Mouse (Mus musculus): Measurements from ENCODE around the gene Hoxb7. TPM values are rescaled to one million over a fixed set of nuclear protein-coding genes. Genes with fewer than 3 reads are reported as not detected.

The Hoxb7 gene
- polyA plus RNA-seq, 2 experiments, result 0.02 to 0.19 TPM

GRCm38 (mm10) chr11:96280399-96281378 lies 5.7 kb upstream of the Hoxb7 start:
- Histone ChIP-seq H3K27ac (no peak overlapping the region), H3K4me1 (replicated peaks; ENCODE audit: control insufficient read depth in 2 of 2, insufficient read depth in 2 of 2, low read length in 1 of 2) (no peaks in the 10 kb centered on the region), H3K9ac (replicated peaks) (no peak overlapping the region), H3K36me3 (replicated peaks; ENCODE audit: control insufficient read depth, insufficient read depth, low read depth) (no peaks in the 10 kb centered on the region), H3K4me2 (ENCODE audit: low read depth) (no peak overlapping the region), H3K9me3 (ENCODE audit: control insufficient read depth, low read length) (no peaks in the 10 kb centered on the region), H3K27me3 (ENCODE audit: control insufficient read depth, insufficient read depth, low read length) (peaks cover 100% of the 10 kb centered on the region), H3K4me3 (ENCODE audit: insufficient read depth in 1 of 2, low read depth in 2 of 2, low read length in 2 of 2) (no peak overlapping the region)
- ATAC-seq (ENCODE audit: insufficient read depth), result no peak
- no peak for TF ChIP-seq CTCF (IDR thresholded peaks at IDR 0.05; ENCODE audit: low read depth)
- TF ChIP-seq EP300 (IDR thresholded peaks at IDR 0.05; ENCODE audit: low read depth), result no peak
- 16% methylated on average over 8 of the region's 8 CpGs for WGBS (ENCODE audit: insufficient replicate concordance)
- no peak for DNase-seq (ENCODE audit: low read depth in 3 of 3, low spot score in 3 of 3)

GRCm38 (mm10) chr11:96281396-96281795 lies 5.0 kb upstream of the Hoxb7 start:
- ATAC-seq (ENCODE audit: insufficient read depth), result no peak
- Histone ChIP-seq H3K4me1 (replicated peaks; ENCODE audit: control insufficient read depth in 2 of 2, insufficient read depth in 2 of 2, low read length in 1 of 2) (no peaks in the 10 kb centered on the region), H3K4me3 (ENCODE audit: insufficient read depth in 1 of 2, low read depth in 2 of 2, low read length in 2 of 2) (no peak overlapping the region), H3K36me3 (replicated peaks; ENCODE audit: control insufficient read depth, insufficient read depth, low read depth) (no peaks in the 10 kb centered on the region), H3K27me3 (ENCODE audit: control insufficient read depth, insufficient read depth, low read length) (peaks cover 100% of the 10 kb centered on the region), H3K9me3 (ENCODE audit: control insufficient read depth, low read length) (no peaks in the 10 kb centered on the region), H3K9ac (replicated peaks) (no peak overlapping the region), H3K27ac (no peak overlapping the region), H3K4me2 (ENCODE audit: low read depth) (no peak overlapping the region)
- DNase-seq (ENCODE audit: low read depth in 3 of 3, low spot score in 3 of 3), result no peak
- TF ChIP-seq EP300 (IDR thresholded peaks at IDR 0.05; ENCODE audit: low read depth), result no peak
- no peak for TF ChIP-seq CTCF (IDR thresholded peaks at IDR 0.05; ENCODE audit: low read depth)
- WGBS (ENCODE audit: insufficient replicate concordance), result 5% methylated on average over 18 of the region's 18 CpGs

GRCm38 (mm10) chr11:96281855-96282570 lies 4.4 kb upstream of the Hoxb7 start, which contains the start of gene Hoxb8:
TSS of gene Hoxb8 (plus strand) at chr11:96281905.
- no peak for DNase-seq (ENCODE audit: low read depth in 3 of 3, low spot score in 3 of 3)
- no peaks in the 10 kb centered on the region for H3K9me3 ChIP-seq (ENCODE audit: control insufficient read depth, low read length)
- no peak within 1 kb of the TSS for H3K27ac ChIP-seq
- H3K4me3 ChIP-seq (ENCODE audit: insufficient read depth in 1 of 2, low read depth in 2 of 2, low read length in 2 of 2), result no peak within 1 kb of the TSS
- no peaks in the 10 kb centered on the region for H3K36me3 ChIP-seq (replicated peaks; ENCODE audit: control insufficient read depth, insufficient read depth, low read depth)
- peaks cover 100% of the 10 kb centered on the region for H3K27me3 ChIP-seq (ENCODE audit: control insufficient read depth, insufficient read depth, low read length)
- H3K4me2 ChIP-seq (ENCODE audit: low read depth), result no peak within 1 kb of the TSS
- ATAC-seq (ENCODE audit: insufficient read depth), result no peak
- TF ChIP-seq CTCF (IDR thresholded peaks at IDR 0.05; ENCODE audit: low read depth) (no peak), EP300 (IDR thresholded peaks at IDR 0.05; ENCODE audit: low read depth) (no peak)
- no peak within 1 kb of the TSS for H3K9ac ChIP-seq (replicated peaks)
- H3K4me1 ChIP-seq (replicated peaks; ENCODE audit: control insufficient read depth in 2 of 2, insufficient read depth in 2 of 2, low read length in 1 of 2), result no peaks in the 10 kb centered on the region
- 2% methylated on average over 27 of the region's 27 CpGs for WGBS (ENCODE audit: insufficient replicate concordance)

- H3K4me1 ChIP-seq (replicated peaks; ENCODE audit: control insufficient read depth in 2 of 2, insufficient read depth in 2 of 2, low read length in 1 of 2), result no peaks in the 10 kb centered on the region
- TF ChIP-seq EP300 (IDR thresholded peaks at IDR 0.05; ENCODE audit: low read depth) (no peak), CTCF (IDR thresholded peaks at IDR 0.05; ENCODE audit: low read depth) (no peak)
- ATAC-seq (ENCODE audit: insufficient read depth) (no peak), DNase-seq (ENCODE audit: low read depth in 3 of 3, low spot score in 3 of 3) (no peak)
- H3K9ac ChIP-seq (replicated peaks), result no peak overlapping the region
- under 1% methylated on average over 49 of the region's 49 CpGs for WGBS (ENCODE audit: insufficient replicate concordance)
- no peaks in the 10 kb centered on the region for H3K36me3 ChIP-seq (replicated peaks; ENCODE audit: control insufficient read depth, insufficient read depth, low read depth)
- no peak overlapping the region for H3K4me2 ChIP-seq (ENCODE audit: low read depth)
- no peak overlapping the region for H3K4me3 ChIP-seq (ENCODE audit: insufficient read depth in 1 of 2, low read depth in 2 of 2, low read length in 2 of 2)
- H3K27ac ChIP-seq, result no peak overlapping the region
- H3K27me3 ChIP-seq (ENCODE audit: control insufficient read depth, insufficient read depth, low read length), result peaks cover 100% of the 10 kb centered on the region
- no peaks in the 10 kb centered on the region for H3K9me3 ChIP-seq (ENCODE audit: control insufficient read depth, low read length)
These were observed 3.5 kb upstream of the Hoxb7 start for GRCm38 (mm10) chr11:96282795-96283430.

Data from liver, embryonic 14.5 days (tissue).